Mouse (Mus musculus) NIH3T3 (cell line): ENCODE results near the gene Cyren.

Source experiments
- DNase-seq: peaks from one replicate; pipeline ENCODE4 v3.0.0-alpha.2; 2012; ENCODE audit warnings: low read depth

The Cyren gene

DNA sequence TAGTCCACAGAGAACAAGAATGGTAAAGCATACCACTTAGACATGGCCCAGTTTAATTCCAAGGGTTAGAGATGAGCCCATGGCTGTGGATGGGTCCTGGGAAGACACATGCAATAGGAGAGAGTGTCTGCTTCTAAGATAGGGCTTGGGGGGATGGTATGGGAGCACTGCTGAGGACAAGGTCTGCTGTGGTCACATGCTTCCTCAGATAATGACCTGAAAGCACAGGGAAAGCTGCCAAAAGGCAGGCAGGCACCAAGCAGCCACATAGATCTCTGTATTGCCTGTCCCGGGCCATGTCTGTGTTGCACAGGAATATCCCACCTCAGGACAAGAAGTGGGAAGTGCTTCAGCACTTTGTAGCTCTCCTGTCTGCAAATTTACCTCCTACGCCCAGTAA is 21.3 kb upstream of the Cyren start:
- no peak for DNase-seq

DNA sequence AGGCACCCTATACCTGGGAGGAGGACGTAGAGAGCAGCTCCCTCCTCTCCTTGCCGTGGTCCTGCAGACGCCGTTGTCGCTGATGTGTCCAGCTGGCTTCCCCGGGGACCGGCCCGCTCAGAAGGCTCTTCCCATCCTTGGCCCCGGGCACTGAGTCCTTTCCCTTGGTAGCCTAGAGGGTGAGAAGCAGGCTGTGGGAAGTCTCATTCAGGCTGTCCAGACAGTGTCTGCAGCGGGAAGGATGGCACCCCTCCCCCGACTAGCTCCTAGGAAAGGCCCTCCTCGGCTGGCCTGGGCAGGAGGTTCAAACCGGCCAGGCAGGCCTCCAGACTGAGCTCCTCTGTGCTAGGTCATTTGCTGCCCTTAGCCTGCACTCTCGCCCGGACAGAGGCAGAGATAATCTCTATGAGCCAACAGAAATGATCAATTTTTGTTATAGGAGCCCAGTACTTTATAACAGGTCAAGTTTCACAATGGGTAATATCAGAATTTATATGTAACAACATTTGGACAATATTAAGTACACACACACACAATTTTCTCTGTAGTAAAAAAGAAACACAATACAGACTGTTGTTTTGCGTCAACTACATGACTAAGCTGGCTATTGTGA is 18.4 kb upstream of the Cyren start:
- no peak for DNase-seq

DNA sequence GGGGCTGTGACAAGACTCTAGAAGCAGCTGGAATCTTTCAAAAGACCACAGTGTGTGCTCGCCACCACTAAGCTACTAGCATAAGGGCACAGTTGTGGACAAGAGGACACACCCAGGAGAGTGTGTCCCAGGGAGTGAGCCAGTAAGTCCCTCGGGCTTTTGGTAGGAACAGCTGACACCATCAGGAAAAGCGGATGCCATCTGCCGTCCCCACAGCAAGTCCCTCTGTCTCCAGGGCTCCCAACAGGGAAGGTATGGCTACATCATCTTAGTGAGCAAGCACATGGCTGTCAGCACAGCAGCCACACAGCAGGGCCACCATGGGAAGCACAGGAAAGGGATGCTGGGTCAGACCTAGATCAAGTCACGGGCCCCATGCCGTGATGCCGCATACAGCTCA is 17.7 kb upstream of the Cyren start:
- DNase-seq = no peak

DNA sequence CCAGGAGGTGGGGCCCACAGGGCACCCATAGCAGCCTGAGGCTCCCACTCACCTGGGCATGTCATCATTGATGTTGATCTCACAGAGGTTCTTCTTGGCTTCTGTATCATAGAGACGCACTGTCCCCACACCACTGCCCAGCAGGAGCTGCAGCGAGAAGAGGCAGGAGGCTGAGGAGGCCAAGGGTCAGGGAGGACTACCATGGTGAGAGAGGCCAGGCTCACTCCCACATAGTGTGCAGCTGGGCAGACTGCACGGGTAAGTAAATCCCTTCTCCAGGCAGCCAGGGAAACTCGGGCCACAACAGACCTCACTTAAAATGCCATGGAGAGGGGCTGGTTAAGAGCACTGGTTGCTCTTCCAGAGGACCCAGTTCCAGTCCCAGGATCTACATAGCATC is 11.3 kb upstream of the Cyren start:
- DNase-seq = no peak

DNA sequence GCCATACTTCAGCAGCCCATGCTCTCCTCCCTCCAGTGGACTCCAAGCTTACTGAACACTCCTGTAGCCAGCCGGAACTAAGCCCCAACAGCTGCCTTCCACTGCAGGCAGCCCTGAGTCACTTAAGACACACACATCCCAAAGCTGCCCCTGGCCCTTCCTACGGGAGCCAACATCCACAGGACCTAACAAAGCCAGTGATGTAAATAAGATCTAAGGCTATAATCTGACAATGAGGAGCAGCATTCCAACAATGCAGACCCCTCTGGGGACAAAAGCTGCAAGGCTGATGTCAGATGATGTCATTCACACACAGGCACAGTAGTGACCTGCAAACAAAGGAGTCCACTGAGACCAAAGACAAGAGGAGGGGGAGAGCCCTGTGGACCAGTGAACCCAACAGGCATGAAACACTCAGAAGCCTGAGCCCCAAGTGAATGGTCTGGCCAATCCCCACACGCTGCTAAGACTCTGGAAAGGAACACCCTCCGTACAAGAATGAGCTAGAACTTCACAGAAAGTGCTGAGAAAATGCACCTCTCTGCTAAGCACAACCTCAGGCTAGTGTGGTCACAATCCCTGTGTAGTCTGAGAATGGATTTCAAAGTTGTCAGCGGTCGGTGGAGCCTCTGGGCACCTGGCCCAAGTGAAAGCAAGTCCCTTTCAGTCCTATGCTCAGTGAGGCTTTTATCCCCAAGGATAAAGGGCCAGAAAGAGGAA is 9.4 kb upstream of the Cyren start:
- no peak for DNase-seq

DNA sequence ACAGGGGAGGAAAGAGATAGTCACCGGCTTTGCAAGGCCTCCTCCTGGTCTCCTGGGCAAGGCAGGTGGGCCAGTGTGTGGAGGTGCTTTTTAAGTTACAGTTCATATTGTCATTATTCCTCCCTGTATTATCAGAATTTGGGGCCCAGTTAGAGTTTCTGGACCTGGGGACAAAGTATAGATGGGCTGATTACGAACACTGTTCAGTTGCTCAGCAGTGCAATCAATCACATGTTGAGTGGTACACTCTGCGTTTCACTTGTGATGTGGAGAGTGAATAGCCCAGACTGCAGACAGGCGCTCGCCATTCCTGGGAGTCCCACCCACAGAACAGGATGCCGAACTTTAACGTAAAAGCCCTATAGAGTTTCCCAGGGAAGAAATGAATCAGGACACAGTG is 6.9 kb upstream of the Cyren start:
- no peak for DNase-seq

DNA sequence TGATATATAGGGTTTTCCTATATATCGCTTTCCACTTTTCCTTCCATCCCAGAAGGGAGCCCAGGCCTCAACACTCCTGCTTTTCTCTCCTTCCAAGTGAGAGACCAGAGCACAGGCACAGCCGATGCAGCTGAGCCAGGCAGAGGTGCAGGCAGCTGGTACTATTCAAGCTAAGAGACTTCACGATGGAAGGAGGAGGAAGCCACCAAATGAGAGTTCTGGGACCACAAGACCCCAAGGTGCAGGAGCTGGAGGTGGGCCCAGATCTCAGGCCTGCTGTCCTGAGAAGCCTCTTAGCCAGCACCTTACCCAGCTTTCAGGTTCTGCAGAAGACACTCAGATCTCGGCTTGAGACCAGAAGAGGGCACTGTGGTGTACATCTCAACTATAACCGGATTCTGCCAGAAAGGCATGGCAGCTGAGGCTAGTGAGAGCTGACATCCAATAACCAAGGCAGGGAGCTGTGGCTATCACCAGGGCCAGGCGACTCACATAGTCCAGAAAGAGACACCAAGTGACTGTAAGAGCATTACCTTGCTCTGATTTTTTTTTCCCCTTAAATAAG is 2.1 kb upstream of the Cyren start:
- peak; percentile 83 for DNase-seq

DNA sequence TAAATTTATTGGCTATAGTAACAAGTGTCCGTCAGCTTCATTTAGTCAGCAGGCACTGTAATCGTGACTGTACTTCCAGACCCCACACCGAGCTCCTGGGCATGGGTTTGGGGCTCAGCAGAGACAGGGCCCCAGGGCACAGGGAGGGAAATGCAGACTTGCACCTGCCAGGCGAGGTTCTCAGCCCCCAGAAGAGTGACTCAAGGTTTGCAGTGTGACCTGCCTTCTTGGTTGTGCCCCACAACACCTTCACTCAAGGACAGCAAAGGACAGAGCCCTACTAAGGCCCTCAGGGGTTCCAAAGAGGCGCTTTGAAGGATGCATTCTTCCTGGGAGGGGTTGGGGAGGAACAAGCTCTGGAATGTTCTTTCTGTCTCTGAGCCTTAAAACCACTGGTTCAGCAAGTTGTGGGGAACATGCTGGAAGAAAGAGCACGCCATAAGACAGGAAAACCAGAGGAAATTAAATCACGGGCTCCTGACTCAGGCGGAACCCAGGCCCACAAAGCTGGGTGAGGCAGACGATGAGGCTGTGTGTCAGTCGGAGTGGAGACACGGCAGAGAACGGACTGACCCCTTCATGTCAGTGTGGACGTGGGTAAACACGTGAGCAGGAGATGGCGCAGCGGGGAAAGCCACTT is 1.4 kb upstream of the Cyren start:
- no peak for DNase-seq

DNA sequence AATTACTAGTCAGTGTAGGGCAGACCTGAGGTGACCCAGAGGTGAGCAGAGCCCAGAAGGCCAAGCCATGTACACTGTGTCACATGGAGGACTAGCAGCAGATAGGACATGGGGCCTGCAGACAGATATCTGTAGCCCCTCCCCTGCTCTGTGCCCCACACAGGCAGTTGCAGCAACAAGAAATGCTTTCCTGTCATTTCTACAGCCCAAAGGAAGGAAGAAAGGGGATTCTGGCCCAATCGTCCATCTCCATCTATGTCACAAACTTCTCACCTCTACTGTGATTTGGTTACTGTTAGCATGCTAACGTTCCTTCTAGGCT is 1.1 kb downstream of the Cyren start:
- DNase-seq = no peak

DNA sequence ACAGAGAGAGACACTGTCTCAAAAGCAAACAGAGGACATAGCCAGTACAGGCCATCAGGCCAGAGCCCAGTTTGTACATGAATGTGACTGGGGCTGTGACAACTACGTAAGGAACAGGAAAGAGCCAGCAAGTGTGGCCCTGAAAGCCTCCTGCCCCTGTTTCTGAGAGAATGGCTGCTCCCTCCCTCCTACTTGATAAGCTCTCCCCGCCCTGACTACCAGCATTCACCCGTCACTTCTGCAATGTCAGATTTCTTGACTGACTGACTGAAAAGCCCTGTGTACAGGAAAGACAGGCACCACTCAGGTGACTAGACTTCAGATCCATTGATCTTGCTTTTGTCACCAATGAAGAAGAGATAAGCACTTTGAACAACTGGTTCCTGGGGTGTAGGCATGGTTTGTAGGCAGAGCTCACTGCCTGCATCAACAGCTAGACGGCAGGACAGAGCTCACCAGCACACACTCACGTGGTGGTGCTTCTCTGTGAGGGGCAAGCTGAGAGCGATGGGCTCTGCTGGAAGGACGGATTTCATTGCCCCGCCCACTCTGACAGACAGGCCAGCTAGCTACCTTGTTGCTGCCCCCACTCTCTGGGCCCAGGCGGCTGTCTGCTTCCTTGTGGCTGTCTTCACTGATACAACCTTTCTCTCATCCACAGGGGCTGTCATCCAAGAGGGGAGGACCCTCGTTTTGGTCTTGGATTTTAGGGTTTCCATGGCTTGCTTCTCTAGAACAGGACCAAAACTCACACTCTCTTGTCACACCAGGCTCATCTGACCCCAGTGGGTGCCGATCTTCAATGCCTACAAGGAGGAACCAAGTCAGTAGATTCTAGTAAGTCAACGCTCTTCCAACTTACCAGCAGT is 1.7 kb downstream of the Cyren start:
- no peak for DNase-seq

DNA sequence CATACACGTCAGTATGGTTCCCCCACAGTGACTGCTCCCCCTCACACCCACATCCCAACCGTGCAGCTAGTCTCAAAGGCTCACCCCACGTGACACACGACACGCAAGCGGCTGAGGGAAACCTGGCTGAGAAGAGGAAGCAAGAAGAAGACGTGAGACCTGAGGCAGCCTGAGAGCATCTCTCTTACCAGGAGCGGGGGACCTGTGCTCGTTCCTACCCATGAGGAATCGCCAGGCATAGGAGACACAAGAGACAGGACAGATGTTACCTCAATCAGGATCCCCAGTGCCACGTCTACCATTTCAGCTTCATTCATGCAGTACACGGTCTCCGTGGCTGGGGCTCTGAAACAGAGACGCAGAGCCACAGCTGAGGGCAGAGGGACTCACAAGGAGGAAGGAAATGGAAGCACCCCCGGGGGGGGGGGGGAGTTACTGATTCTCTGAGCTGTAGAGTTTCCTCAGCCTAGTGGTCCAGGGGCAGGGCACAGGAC is 2.5 kb downstream of the Cyren start:
- DNase-seq = no peak

DNA sequence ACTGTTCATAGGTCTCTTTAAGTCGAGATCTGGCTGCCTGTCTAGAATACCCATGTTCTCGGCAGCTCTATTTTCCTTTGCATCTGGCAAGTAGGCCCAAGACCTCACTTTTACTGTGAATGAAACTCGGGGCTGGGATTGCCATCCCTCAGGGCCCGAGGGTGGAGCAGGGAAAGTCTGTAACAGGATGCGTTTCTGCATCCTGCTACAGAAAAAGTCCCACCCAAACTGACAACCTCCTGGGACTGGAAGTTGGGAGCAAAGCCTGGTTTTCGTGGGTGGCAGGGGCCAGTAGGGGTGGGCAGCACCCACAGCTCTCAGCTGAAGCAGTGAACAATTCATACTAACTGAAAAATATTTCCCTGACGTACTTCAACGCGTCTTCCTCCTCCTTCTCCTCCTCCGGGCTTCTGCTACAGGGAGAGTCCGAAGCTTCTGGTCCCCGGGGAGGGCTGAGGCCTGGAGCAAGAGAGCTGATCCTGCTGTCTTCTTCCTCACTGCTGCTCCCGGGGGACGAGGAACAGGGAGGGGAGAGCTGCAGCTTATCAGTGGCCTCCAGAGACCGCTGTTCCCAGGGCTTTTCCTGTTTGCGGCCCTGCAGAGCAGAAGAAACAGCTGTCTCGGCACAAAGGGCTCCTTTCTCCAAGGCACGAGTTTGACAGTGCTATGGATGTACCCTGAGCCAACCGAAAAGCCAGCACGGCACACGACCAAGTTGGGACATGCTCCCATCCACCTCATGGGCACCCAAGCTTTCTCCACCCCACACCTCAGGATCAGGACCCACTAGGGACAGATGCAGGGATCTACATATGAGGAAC is 3.5 kb downstream of the Cyren start:
- no peak for DNase-seq

DNA sequence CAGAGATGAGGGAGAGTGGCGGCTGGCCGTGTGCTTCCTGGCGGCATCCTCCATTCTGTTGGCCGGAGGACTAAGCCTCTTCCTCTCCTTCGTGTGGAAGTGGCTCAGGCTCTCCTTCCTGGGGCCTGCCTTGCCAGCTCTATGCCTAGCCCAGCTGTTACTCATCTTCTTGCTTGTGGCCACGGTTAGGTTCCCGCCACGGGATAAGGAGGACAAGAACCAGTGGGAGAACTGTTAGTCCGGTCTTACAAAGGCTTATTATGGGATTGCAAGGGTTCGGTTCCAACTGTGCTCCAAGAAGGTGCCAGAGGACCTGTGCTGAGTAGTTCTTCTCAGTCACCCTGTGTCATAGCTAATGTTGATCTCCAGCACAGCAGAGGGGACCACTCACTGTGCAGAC is 5.0 kb downstream of the Cyren start:
- no peak for DNase-seq

DNA sequence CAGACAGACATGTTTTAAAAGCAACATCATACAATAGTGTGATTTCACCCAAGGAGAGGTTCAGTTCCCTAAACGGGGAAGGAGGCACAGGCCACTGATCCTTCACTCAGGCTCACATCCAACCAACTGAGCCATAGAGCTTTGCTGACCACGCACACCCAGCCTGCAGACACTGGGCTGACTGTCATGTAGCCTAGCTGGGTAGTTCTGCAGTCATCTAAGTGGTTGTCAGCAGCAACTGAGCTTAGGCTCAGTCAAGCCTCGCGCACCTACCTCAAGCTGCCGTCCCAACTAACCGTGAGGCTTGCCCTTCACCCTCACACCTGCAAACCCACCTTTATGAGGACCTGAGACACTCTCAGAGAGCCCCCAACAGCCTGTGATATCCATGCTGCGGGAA is 5.9 kb downstream of the Cyren start:
- no peak for DNase-seq

DNA sequence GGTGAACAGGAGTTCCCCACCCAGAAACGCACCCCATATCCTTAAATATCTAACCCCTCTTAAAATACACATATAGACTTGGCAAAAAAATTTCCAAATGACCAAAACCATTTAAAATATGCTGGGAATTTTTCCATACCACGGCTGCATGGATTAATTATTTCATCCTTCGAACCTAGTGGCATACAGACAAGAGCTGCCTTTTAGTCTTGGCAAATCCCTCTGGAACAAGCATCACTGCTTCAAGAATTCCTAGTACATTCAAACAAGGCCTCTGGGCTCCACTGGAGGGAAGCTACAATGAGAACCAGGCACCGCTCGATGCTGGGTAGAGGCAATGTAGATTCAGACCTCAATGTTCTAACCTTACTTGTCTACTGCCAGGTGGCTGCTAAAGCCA is 7.1 kb downstream of the Cyren start:
- peak; percentile 70 for DNase-seq

DNA sequence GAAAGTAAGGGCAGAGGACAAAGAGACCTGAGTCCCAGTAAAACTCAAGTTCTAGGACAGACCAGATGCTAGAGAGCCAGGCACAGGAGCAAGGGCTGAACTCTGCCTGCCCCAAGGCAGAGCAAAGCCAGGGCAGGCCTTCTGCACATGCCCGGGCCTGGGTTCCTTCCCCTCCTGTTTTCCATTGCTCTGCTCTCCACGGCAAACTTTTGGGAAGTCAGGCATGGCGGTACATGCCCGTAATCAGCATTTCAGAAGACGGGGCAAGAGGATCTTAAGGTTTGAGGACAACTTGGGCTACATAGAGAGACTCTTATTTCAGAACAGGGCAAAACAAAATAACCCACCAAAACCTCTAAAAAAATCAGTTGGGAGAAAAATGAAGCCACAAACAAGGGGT is 7.7 kb downstream of the Cyren start:
- DNase-seq = no peak

DNA sequence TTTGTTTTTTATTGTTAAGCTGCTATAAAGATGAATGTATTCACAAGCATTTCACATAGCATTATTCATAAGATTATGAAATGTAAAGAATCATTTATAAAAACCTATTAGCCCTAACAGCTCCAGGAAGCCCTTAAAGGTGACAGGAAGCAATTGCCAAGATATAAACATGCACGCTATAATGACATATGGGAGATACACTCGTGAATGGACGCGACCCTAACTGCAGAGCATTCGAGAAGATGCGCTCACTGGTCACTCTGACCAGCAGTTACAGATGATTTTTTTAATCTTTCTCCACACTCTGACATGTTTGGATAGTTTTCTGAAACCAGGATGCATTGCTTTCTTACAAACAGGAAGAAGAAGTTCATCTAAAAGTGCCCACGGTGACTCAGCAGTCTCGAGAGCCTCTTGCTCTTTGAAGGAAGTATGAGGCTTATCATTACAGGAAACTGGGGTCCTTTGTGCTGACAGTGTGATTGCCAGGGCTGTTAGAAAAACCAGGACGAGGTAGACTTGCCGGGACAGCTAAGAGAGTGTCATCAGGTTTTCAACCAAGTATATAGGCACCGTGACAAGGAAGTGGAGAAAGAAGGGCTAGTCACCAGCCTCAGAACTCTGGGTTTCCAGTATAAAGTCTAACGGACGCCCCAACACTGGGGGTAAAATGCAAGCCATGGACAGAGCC is 8.5 kb downstream of the Cyren start:
- DNase-seq = peak; percentile 53

DNA sequence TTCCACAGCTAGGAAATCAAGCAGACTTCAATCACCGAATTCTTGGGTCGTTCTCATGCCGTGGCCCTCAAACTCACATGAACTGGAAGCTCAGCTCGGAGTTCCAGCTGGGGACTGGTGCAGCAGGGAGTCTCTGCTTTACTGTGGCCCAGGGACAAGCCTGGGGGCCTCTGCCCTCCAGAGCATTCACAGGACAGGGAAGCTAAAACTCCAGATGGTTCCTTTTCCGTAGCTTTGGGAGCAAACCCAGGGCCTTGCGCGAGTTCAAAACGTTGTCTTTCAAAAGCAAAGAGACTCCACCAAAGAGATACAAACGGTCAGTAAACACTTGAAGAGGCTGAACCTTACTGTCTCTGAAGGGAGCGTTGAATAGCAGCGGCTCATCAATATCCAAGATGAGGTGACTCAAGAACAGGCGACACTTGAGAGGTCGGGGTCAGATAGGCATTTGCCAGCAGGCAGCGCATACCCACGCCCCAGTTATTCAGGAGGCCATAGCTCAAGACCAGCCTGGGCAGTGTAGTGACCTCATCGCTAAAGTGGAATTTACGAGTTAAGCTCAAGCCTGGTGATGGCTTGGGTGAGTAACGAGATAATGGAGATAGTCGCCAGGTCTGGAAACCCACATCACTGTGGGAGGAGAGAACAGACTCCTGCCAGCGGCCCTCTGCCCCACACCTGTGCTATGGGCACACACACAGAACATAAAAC is 9.2 kb downstream of the Cyren start:
- peak; percentile 35 for DNase-seq

DNA sequence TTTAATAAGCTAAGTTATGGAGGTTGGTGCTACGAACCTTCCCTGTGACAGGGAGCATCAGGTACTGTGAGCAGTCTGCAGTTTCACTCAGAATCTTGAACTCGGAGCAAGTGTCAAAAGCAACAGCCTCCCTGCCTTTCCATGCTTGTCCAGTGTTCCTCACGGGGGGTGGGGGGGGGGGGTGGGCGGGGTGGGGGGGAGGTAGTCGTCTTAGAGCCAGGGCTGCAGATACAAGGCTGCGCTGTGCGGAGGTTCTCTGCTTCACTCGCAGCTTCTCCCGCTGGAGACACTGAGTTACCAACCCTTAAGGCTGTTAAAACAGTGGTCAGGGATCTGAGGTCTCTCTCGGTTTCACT is 9.9 kb downstream of the Cyren start:
- no peak for DNase-seq

DNA sequence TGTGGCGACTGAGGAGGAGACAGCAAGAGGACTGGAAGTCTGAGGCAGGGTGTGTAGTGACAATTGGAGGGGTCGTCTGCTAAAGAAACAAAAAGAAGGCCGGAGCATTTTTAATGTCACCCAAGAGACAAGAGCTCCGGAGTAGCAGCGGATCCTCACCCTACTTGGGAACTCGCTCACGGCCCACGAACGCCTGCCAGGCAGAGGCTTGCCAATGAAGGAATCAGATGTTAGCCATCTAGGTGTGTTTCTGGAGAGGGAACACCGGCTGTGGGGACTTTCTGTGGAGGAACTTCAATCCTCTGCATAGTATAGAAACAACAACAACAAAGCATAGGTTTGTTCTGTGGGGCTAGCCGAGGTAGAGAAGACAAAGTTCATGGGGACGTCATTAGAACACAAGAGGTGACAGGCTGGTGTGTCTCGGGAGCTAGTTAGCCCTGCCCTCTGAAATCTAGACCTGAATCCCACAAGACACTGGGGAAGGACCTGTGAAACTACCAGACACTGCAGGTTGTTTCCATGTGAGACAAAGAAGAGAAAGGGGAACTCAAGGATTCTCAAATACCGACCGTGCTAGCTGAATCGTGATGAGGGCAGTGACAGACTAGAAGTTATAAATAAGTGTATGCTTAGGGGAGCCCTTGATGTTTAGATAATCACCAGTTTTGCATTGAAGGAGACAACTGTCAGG is 10.4 kb downstream of the Cyren start:
- DNase-seq = no peak
